In the genomic region with DNA sequence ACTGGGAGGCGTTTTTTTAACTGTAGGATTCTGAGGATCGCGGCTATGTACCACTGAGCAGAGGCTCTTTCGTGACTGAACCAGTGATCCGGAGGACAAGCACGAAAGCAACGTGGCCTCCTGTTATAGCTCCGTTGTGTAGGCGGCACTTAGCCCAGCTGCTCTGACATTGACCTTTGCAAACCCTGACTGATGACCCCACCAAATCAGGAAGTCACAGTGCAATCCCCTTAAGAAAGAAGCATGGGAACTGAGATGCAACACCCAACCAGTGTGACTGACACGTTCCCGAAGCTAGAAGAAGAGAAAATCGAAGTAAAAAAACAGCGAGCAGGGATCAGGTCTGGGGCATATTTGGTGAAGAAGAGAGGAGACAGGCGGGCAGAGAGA, we compare ENCODE assay signal across 9 mouse cellular contexts. TPM values are rescaled to one million over a fixed set of nuclear protein-coding genes. Genes with fewer than 3 reads are reported as not detected.
DNase-seq lines count a peak whose midpoint lies in the region; ATAC-seq and TF ChIP-seq lines count a peak whose summit lies in the region.
"Had no signal": no experiment of that assay in that cellular context is flagged by ENCODE, and none has a peak within 500 bp of the region (broad histone marks: within the 10 kb centered on the region; RNA-seq: fewer than 3 reads in every experiment).

No protein-coding gene starts in this region.

- no peaks in the 10 kb centered on the region for H3K36me3 ChIP-seq in neural tube, embryonic 11.5 days (ENCODE audit: control insufficient read depth, insufficient read depth, low read length)
- H3K36me3 ChIP-seq in heart, postnatal 0 days (replicated peaks; ENCODE audit: control insufficient read depth, insufficient read depth, low read length): no peaks in the 10 kb centered on the region
- H3K36me3 ChIP-seq in liver, embryonic 12.5 days: no peaks in the 10 kb centered on the region
- no peaks in the 10 kb centered on the region for H3K36me3 ChIP-seq in neural tube, embryonic 12.5 days

- no peaks in the 10 kb centered on the region for H3K9me3 ChIP-seq in neural tube, embryonic 11.5 days (ENCODE audit: control insufficient read depth, low read length)
- H3K9me3 ChIP-seq in heart, postnatal 0 days (replicated peaks; ENCODE audit: control insufficient read depth, low read length): no peaks in the 10 kb centered on the region
- H3K9me3 ChIP-seq in liver, embryonic 12.5 days (replicated peaks): no peaks in the 10 kb centered on the region
- H3K9me3 ChIP-seq in neural tube, embryonic 12.5 days: no peaks in the 10 kb centered on the region

- no peak for TF ChIP-seq CTCF in heart, postnatal 0 days (IDR thresholded peaks at IDR 0.05; ENCODE audit: low read depth)

- peak overlapping the region; percentile 15; the same call in 1 of the 2 replicates for H3K4me2 ChIP-seq in neural tube, embryonic 11.5 days (ENCODE audit: low read depth)
- H3K4me2 ChIP-seq in heart, postnatal 0 days (ENCODE audit: low read depth, low read length): peak overlapping the region; percentile 55
- peak overlapping the region; percentile 49 for H3K4me2 ChIP-seq in liver, embryonic 12.5 days
- H3K4me2 ChIP-seq in neural tube, embryonic 12.5 days (replicated peaks): peak overlapping the region; percentile 30; the same call in 1 of the 2 replicates

- H3K27ac ChIP-seq in neural tube, embryonic 11.5 days (ENCODE audit: low read depth, low read length): no peak overlapping the region
- peak overlapping the region; percentile 45; the same call in 1 of the 2 replicates for H3K27ac ChIP-seq in heart, postnatal 0 days (ENCODE audit: low read depth)
- H3K27ac ChIP-seq in liver, embryonic 12.5 days: 0 out of 2 replicates have a peak overlapping the region, but pooled peaks have one; percentile 25
- H3K27ac ChIP-seq in neural tube, embryonic 12.5 days: no peak overlapping the region

- no peak overlapping the region for H3K4me3 ChIP-seq in neural tube, embryonic 11.5 days (ENCODE audit: low read depth, low read length)
- H3K4me3 ChIP-seq in heart, postnatal 0 days (ENCODE audit: low read depth, low read length): peak overlapping the region; percentile 26
- H3K4me3 ChIP-seq in liver, embryonic 12.5 days: 0 out of 2 replicates have a peak overlapping the region, but pooled peaks have one; percentile 1
- H3K4me3 ChIP-seq in neural tube, embryonic 12.5 days: no peak overlapping the region

- intact Hi-C loops in left cerebral cortex, postnatal 4 days (cut with DNase I): loop anchor here (5.0 kb wide), 1 partner anchor 64 kb away; no protein-coding TSS in a partner anchor

- H3K9ac ChIP-seq in neural tube, embryonic 11.5 days (ENCODE audit: low read length): no peak overlapping the region
- H3K9ac ChIP-seq in heart, postnatal 0 days (replicated peaks; ENCODE audit: low read depth, low read length): no peak overlapping the region
- no peak overlapping the region for H3K9ac ChIP-seq in liver, embryonic 12.5 days
- no peak overlapping the region for H3K9ac ChIP-seq in neural tube, embryonic 12.5 days

- ATAC-seq in neural tube, embryonic 11.5 days (ENCODE audit: insufficient read depth, low FRiP score, low TSS enrichment): no peak
- ATAC-seq in heart, postnatal 0 days (ENCODE audit: insufficient read depth, low read depth): no peak
- 0 out of 2 replicates have a peak, but pooled peaks have one; percentile 12 for ATAC-seq in liver, embryonic 12.5 days
- ATAC-seq in neural tube, embryonic 12.5 days (ENCODE audit: low FRiP score, low read depth): no peak

- 63% methylated on average over 14 of the region's 14 CpGs for WGBS in neural tube, embryonic 11.5 days
- WGBS in heart, postnatal 0 days: 44% methylated on average over 14 of the region's 14 CpGs
- WGBS in liver, embryonic 12.5 days (ENCODE audit: insufficient replicate concordance): 38% methylated on average over 14 of the region's 14 CpGs
- 60% methylated on average over 14 of the region's 14 CpGs for WGBS in neural tube, embryonic 12.5 days

- no peak for DNase-seq in neural tube, embryonic 11.5 days (ENCODE audit: low spot score)
- DNase-seq in neural tube, embryonic 10.5 days (ENCODE audit: extremely low spot score, low spot score): no peak
- DNase-seq in heart, postnatal 0 days (ENCODE audit: low spot score): no peak
- DNase-seq in left cerebral cortex, postnatal 4 days: no peak
- DNase-seq in spleen, postnatal 14 days (ENCODE audit: low spot score in 2 of 2): no peak
- DNase-seq in cerebellum, postnatal 36 days: no peak

- no peak for TF ChIP-seq EP300 in heart, postnatal 0 days (IDR thresholded peaks at IDR 0.05; ENCODE audit: low read depth)

- no peaks in the 10 kb centered on the region for H3K4me1 ChIP-seq in neural tube, embryonic 11.5 days (ENCODE audit: control insufficient read depth, insufficient read depth, low read length)
- no peaks in the 10 kb centered on the region for H3K4me1 ChIP-seq in heart, postnatal 0 days (ENCODE audit: control insufficient read depth, insufficient read depth)
- H3K4me1 ChIP-seq in liver, embryonic 12.5 days: 0 out of 2 replicates have a peak, but pooled peaks cover 9% of the 10 kb centered on the region
- H3K4me1 ChIP-seq in neural tube, embryonic 12.5 days: no peaks in the 10 kb centered on the region

- no peaks in the 10 kb centered on the region for H3K27me3 ChIP-seq in neural tube, embryonic 11.5 days (ENCODE audit: control insufficient read depth, insufficient read depth, low read length)
- no peaks in the 10 kb centered on the region for H3K27me3 ChIP-seq in heart, postnatal 0 days (ENCODE audit: control insufficient read depth, insufficient read depth, low read length)
- no peaks in the 10 kb centered on the region for H3K27me3 ChIP-seq in liver, embryonic 12.5 days (replicated peaks)
- H3K27me3 ChIP-seq in neural tube, embryonic 12.5 days (replicated peaks): no peaks in the 10 kb centered on the region

RNA-seq across cellular contexts. Expression of gene Gm28845, which starts 6.6 kb away (rescaled TPM):
- polyA plus RNA-seq in neural tube, embryonic 11.5 days (2014; fragmentation: Nextera tagmentation; extraction: Ambion mirVana): not detected in 2 replicates
- not detected in 2 replicates for total RNA-seq in heart, postnatal 0 days (2014; rRNA removed; ENCODE audit: low replicate concordance)
- not detected in 2 replicates for polyA plus RNA-seq in heart, postnatal 0 days (2015; fragmentation: Nextera tagmentation; extraction: Ambion mirVana)
- not detected in 2 replicates for polyA plus RNA-seq in liver, embryonic 12.5 days (2016; fragmentation: Nextera tagmentation; extraction: Ambion mirVana)
- not detected in 2 replicates for polyA plus RNA-seq in neural tube, embryonic 12.5 days (2016; fragmentation: Nextera tagmentation; extraction: Ambion mirVana)
- under 1 TPM in 1 of 2 experiments, not detected in 1; 0.52 TPM for total RNA-seq in left cerebral cortex, postnatal 4 days (2021)
- total RNA-seq: adrenal gland, adult 18-20 months had no signal

RNA-seq across cellular contexts. Expression of gene Cryga, which starts 9.6 kb away (rescaled TPM):
- polyA plus RNA-seq in neural tube, embryonic 11.5 days (2014; fragmentation: Nextera tagmentation; extraction: Ambion mirVana): not detected in 2 replicates
- total RNA-seq in heart, postnatal 0 days (2014; rRNA removed; ENCODE audit: low replicate concordance): not detected in 2 replicates
- polyA plus RNA-seq in heart, postnatal 0 days (2015; fragmentation: Nextera tagmentation; extraction: Ambion mirVana): not detected in 2 replicates
- polyA plus RNA-seq in liver, embryonic 12.5 days (2016; fragmentation: Nextera tagmentation; extraction: Ambion mirVana): not detected in 2 replicates
- polyA plus RNA-seq in neural tube, embryonic 12.5 days (2016; fragmentation: Nextera tagmentation; extraction: Ambion mirVana): not detected in 2 replicates
- under 1 TPM in 1 of 2 experiments, not detected in 1; 0.97 TPM for total RNA-seq in left cerebral cortex, postnatal 4 days (2021)
- total RNA-seq: adrenal gland, adult 18-20 months had no signal

RNA-seq across cellular contexts. Expression of gene D630023F18Rik, which starts 10.2 kb away (rescaled TPM):
- 0.18 TPM in 1 of 2 replicates, not detected in the other for polyA plus RNA-seq in neural tube, embryonic 11.5 days (2014; fragmentation: Nextera tagmentation; extraction: Ambion mirVana)
- not detected in 2 replicates for total RNA-seq in heart, postnatal 0 days (2014; rRNA removed; ENCODE audit: low replicate concordance)
- polyA plus RNA-seq in heart, postnatal 0 days (2015; fragmentation: Nextera tagmentation; extraction: Ambion mirVana): 0.11 TPM in 1 of 2 replicates, not detected in the other
- 0.10 and 0.33 TPM in 2 replicates for polyA plus RNA-seq in liver, embryonic 12.5 days (2016; fragmentation: Nextera tagmentation; extraction: Ambion mirVana)
- 0.19 TPM in 1 of 2 replicates, not detected in the other for polyA plus RNA-seq in neural tube, embryonic 12.5 days (2016; fragmentation: Nextera tagmentation; extraction: Ambion mirVana)
- total RNA-seq in left cerebral cortex, postnatal 4 days (2021): 1 to 10 TPM; 5.6 to 9.1 TPM

RNA-seq across cellular contexts. Expression of gene Crygb, which starts 30.7 kb away (rescaled TPM):
- polyA plus RNA-seq in neural tube, embryonic 11.5 days (2014; fragmentation: Nextera tagmentation; extraction: Ambion mirVana): not detected in 2 replicates
- total RNA-seq in heart, postnatal 0 days (2014; rRNA removed; ENCODE audit: low replicate concordance): 0.31 TPM in 1 of 2 replicates, not detected in the other
- polyA plus RNA-seq in heart, postnatal 0 days (2015; fragmentation: Nextera tagmentation; extraction: Ambion mirVana): not detected in 2 replicates
- polyA plus RNA-seq in liver, embryonic 12.5 days (2016; fragmentation: Nextera tagmentation; extraction: Ambion mirVana): not detected in 2 replicates
- polyA plus RNA-seq in neural tube, embryonic 12.5 days (2016; fragmentation: Nextera tagmentation; extraction: Ambion mirVana): 0.46 TPM in 1 of 2 replicates, not detected in the other
- total RNA-seq in left cerebral cortex, postnatal 4 days (2021): not detected
- total RNA-seq: adrenal gland, adult 18-20 months had no signal

RNA-seq across cellular contexts. Expression of gene Crygc, which starts 39.3 kb away (rescaled TPM):
- not detected in 2 replicates for polyA plus RNA-seq in neural tube, embryonic 11.5 days (2014; fragmentation: Nextera tagmentation; extraction: Ambion mirVana)
- not detected in 2 replicates for total RNA-seq in heart, postnatal 0 days (2014; rRNA removed; ENCODE audit: low replicate concordance)
- not detected in 2 replicates for polyA plus RNA-seq in heart, postnatal 0 days (2015; fragmentation: Nextera tagmentation; extraction: Ambion mirVana)
- not detected in 2 replicates for polyA plus RNA-seq in liver, embryonic 12.5 days (2016; fragmentation: Nextera tagmentation; extraction: Ambion mirVana)
- polyA plus RNA-seq in neural tube, embryonic 12.5 days (2016; fragmentation: Nextera tagmentation; extraction: Ambion mirVana): not detected in 2 replicates
- total RNA-seq in left cerebral cortex, postnatal 4 days (2021): not detected
- total RNA-seq: adrenal gland, adult 18-20 months had no signal

Comparison
In these comparisons a context has a peak if more than half of its experiments do, and no peak if none do; other contexts are left out.
1. H3K27ac ChIP-seq: peak in heart, postnatal 0 days (single experiment) and liver, embryonic 12.5 days (single experiment); none in neural tube, embryonic 11.5 days (single experiment) and neural tube, embryonic 12.5 days (single experiment).
2. H3K4me3 ChIP-seq: peak in heart, postnatal 0 days (single experiment) and liver, embryonic 12.5 days (single experiment); none in neural tube, embryonic 11.5 days (single experiment) and neural tube, embryonic 12.5 days (single experiment).
3. Peak in every context shown above with its lines, with median percentiles within 50 percentile points of each other: H3K4me2 ChIP-seq.